Mouse (Mus musculus) hindbrain, embryonic 10.5 days (tissue): ENCODE measurements at regions not wholly inside any gene's neighbourhood (a gene's known extent, or its start where the extent isn't known, plus 50 kb on each side); places are given as distances from the start of the nearest gene placed in this dataset.

Source experiments
- DNase-seq: peaks from one replicate; pipeline ENCODE4 v3.0.0-alpha.2; 2017; ENCODE audit warnings: low spot score
- H3K27ac ChIP-seq: fragments of 300-500 bp; sonication (generic); 2 replicates; pipeline ENCODE4 v1.5.1; 2016; ENCODE audit warnings: mild to moderate bottlenecking, moderate library complexity
- H3K27me3 ChIP-seq: fragments of 300-500 bp; sonication (generic); 2 replicates; pipeline ENCODE4 v1.6.1; 2016; ENCODE audit warnings: mild to moderate bottlenecking; ENCODE audit not compliant: poor library complexity, insufficient read depth, severe bottlenecking
- H3K36me3 ChIP-seq: fragments of 300-500 bp; sonication (generic); 2 replicates; pipeline ENCODE4 v1.6.1; 2016; ENCODE audit warnings: mild to moderate bottlenecking, moderate library complexity
- H3K4me1 ChIP-seq: fragments of 300-500 bp; sonication (generic); replicated peaks from 2 replicates; pipeline ENCODE4 v1.6.1; 2016; ENCODE audit warnings: mild to moderate bottlenecking
- H3K4me3 ChIP-seq: fragments of 300-500 bp; sonication (generic); 2 replicates; pipeline ENCODE4 v1.5.1; 2016; ENCODE audit warnings: mild to moderate bottlenecking, moderate library complexity
- H3K9me3 ChIP-seq: fragments of 300-500 bp; sonication (generic); 2 replicates; pipeline ENCODE4 v1.6.1; 2016; ENCODE audit warnings: mild to moderate bottlenecking, moderate library complexity
- whole genome bisulfite sequencing: fragments of 180-500 bp; shearing (Covaris S2); methylation state at CpG from one replicate; pipeline ENCODE4 v1.1.7; 2016; 5-methylcytosine and 5-hydroxymethylcytosine counted together

- DNase-seq: no peak
- Histone ChIP-seq H3K9me3 (no peaks in the 10 kb centered on the region), H3K27ac (no peak overlapping the region), H3K36me3 (no peaks in the 10 kb centered on the region), H3K27me3 (no peaks in the 10 kb centered on the region), H3K4me3 (no peak overlapping the region), H3K4me1 (no peaks in the 10 kb centered on the region)
- WGBS: 88% methylated on average over 11 of the region's 11 CpGs
Measured at GRCm38 (mm10) chr10:23052480-23053378, 232.8 kb upstream of the Tcf21 start.

DNA sequence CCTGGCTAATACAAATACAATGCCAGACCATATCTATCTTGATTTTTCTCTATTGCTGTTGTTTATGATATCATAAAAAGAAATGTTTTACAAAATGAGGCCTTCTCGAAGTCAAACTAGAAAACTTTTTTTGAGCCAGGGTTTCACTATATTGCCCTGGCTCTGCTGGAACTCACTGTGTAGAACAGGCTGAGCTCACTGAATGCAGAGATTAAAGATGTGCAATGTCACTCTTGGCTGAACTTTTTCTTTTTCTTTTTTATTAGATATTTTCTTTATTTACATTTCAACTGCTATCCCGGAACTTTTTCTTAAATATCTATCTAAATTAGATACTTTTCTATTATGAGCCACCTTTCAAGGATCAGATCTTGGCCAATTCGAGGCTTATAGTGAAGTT lies 224.5 kb upstream of the Tcf21 start:
- no peaks in the 10 kb centered on the region for H3K27me3 ChIP-seq
- H3K27ac ChIP-seq: no peak overlapping the region
- no peak for DNase-seq
- H3K9me3 ChIP-seq: no peaks in the 10 kb centered on the region
- H3K36me3 ChIP-seq: no peaks in the 10 kb centered on the region
- 79% methylated on average over 3 of the region's 3 CpGs for WGBS
- no peak overlapping the region for H3K4me3 ChIP-seq
- no peaks in the 10 kb centered on the region for H3K4me1 ChIP-seq

- H3K4me1 ChIP-seq: no peaks in the 10 kb centered on the region
- WGBS: 74% methylated on average over 4 of the region's 4 CpGs
- H3K4me3 ChIP-seq: no peak overlapping the region
- no peak overlapping the region for H3K27ac ChIP-seq
- no peak for DNase-seq
- H3K36me3 ChIP-seq: no peaks in the 10 kb centered on the region
- no peaks in the 10 kb centered on the region for H3K9me3 ChIP-seq
- H3K27me3 ChIP-seq: no peaks in the 10 kb centered on the region
Measured at GRCm38 (mm10) chr10:23031491-23032126, 211.6 kb upstream of the Tcf21 start.

- 92% methylated on average over 4 of the region's 4 CpGs for whole genome bisulfite sequencing
Measured at GRCm38 (mm10) chr10:23027961-23028360, 208.0 kb upstream of the Tcf21 start.

DNA sequence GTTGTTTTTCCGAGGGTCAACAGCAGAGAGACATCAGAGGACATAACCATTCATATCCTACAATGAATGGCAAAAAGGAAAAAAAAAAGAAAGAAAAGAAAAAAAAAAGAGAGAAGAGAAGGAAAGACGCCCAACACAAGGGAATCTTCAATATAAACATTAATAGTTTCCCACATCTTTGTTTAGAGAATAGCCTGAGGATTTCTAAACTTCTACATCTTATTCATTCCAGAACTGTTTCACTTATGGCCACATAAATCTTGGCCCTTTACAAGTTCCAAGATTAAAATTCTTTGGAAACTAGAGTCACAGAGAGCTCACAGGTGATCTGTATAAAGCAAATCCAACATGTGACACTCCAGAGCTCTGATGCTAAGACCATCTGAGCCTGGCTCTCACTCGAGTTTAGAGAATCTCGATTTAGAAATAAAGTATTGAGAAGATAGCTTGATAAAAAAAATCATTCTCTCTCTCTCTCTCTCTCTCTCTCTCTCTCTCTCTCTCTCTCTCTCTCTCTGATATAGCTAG lies 197.2 kb upstream of the Tcf21 start:
- Histone ChIP-seq H3K4me3 (no peak overlapping the region), H3K27me3 (no peaks in the 10 kb centered on the region), H3K4me1 (no peaks in the 10 kb centered on the region), H3K27ac (no peak overlapping the region), H3K36me3 (no peaks in the 10 kb centered on the region), H3K9me3 (no peaks in the 10 kb centered on the region)
- 77% methylated on average over 4 of the region's 4 CpGs for WGBS
- DNase-seq: no peak

More at GRCm38 (mm10) chr10:23027961-23028360, 208.0 kb upstream of the Tcf21 start:
- H3K36me3 ChIP-seq: no peaks in the 10 kb centered on the region
- no peaks in the 10 kb centered on the region for H3K9me3 ChIP-seq
- no peak overlapping the region for H3K4me3 ChIP-seq
- no peaks in the 10 kb centered on the region for H3K4me1 ChIP-seq
- no peaks in the 10 kb centered on the region for H3K27me3 ChIP-seq
- DNase-seq: no peak
- no peak overlapping the region for H3K27ac ChIP-seq

- no peak overlapping the region for H3K4me3 ChIP-seq
- H3K9me3 ChIP-seq: no peaks in the 10 kb centered on the region
- H3K36me3 ChIP-seq: no peaks in the 10 kb centered on the region
- no peak overlapping the region for H3K27ac ChIP-seq
- no peaks in the 10 kb centered on the region for H3K27me3 ChIP-seq
- no peaks in the 10 kb centered on the region for H3K4me1 ChIP-seq
- 60% methylated on average over 3 of the region's 3 CpGs for WGBS
- DNase-seq: peak; percentile 3
Measured at GRCm38 (mm10) chr10:23015935-23016694, 196.1 kb upstream of the Tcf21 start.

DNA sequence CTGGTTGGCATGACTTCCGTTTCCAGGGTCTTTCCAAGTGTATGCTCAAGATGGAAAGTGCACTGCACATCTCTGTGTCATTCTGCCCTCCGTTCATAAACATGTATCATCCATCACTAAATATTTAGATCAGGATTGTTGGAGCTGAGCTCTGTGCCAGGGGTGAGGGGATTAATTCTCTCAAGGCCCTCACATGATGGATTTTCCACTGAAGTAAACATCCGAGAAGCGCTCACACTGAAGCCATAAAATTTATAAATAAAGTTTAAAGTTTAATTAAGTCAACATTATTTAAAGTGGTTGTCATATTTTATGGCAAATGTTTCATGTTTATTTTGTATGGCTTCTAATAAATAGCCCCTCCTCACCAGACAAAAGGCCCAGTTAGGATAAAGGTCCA lies 190.7 kb upstream of the Tcf21 start:
- Histone ChIP-seq H3K27me3 (no peaks in the 10 kb centered on the region), H3K27ac (no peak overlapping the region), H3K4me3 (no peak overlapping the region), H3K4me1 (no peaks in the 10 kb centered on the region), H3K36me3 (no peaks in the 10 kb centered on the region), H3K9me3 (no peaks in the 10 kb centered on the region)
- WGBS: 87% methylated on average over 4 of the region's 4 CpGs
- DNase-seq: no peak

GRCm38 (mm10) chr10:23010201-23010600 lies 190.2 kb upstream of the Tcf21 start:
- H3K36me3 ChIP-seq: no peaks in the 10 kb centered on the region
- no peak for DNase-seq
- H3K9me3 ChIP-seq: no peaks in the 10 kb centered on the region
- 82% methylated on average over 2 of the region's 2 CpGs for WGBS
- H3K4me3 ChIP-seq: no peak overlapping the region
- H3K4me1 ChIP-seq: no peaks in the 10 kb centered on the region
- H3K27ac ChIP-seq: no peak overlapping the region
- no peaks in the 10 kb centered on the region for H3K27me3 ChIP-seq

GRCm38 (mm10) chr10:23004768-23005167 lies 184.8 kb upstream of the Tcf21 start:
- H3K27me3 ChIP-seq: no peaks in the 10 kb centered on the region
- DNase-seq: no peak
- WGBS: 94% methylated on average over 1 of the region's 1 CpGs

DNA sequence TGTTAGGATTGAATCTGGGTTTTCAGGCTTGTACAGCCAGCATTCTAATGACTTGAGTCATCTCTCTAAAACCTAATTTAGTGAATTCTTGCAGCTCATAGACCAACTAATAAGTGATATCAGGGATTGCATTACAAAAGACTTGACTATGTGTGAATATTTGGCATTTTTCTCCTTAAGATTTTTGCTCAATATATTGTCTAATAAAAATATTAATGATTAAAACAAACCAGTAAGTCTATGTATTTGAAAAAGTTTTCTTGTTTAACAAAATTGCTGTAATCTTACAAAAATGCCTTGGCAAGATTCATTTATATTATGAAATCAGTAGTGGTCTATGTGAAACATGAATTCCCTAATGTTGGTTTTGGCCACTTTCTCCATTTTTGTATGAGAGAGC lies 183.7 kb upstream of the Tcf21 start:
- no peaks in the 10 kb centered on the region for H3K27me3 ChIP-seq
- no peaks in the 10 kb centered on the region for H3K4me1 ChIP-seq
- H3K27ac ChIP-seq: no peak overlapping the region
- no peak for DNase-seq
- no peaks in the 10 kb centered on the region for H3K36me3 ChIP-seq
- H3K4me3 ChIP-seq: no peak overlapping the region
- H3K9me3 ChIP-seq: 0 out of 2 replicates have a peak, but pooled peaks cover 6% of the 10 kb centered on the region

More at GRCm38 (mm10) chr10:23004768-23005167, 184.8 kb upstream of the Tcf21 start:
- H3K4me3 ChIP-seq: no peak overlapping the region
- no peaks in the 10 kb centered on the region for H3K4me1 ChIP-seq
- no peak overlapping the region for H3K27ac ChIP-seq
- 0 out of 2 replicates have a peak, but pooled peaks cover 6% of the 10 kb centered on the region for H3K9me3 ChIP-seq
- no peaks in the 10 kb centered on the region for H3K36me3 ChIP-seq

DNA sequence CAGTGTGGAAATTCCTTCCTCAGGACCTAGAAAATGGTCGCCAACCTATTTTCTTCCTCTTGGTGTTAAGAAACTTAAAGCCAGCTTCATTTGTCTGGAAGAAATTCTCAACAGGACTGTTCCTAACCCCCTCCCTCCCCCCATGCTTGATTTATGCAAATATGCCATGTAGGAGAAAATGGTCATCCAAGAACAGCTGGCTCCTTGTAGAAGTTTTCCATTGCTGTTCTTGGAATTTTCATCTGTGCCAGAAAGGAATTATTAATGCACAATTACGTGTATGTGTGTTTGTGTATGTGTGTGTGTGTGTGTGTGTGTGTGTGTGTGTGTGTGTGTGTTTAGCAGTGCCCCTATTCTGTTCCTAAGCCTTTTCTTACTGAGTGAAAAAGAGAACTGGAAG lies 178.6 kb upstream of the Tcf21 start:
- DNase-seq: no peak
- Histone ChIP-seq H3K9me3 (peaks cover 11% of the 10 kb centered on the region; the same call in 1 of the 2 replicates), H3K27me3 (no peaks in the 10 kb centered on the region), H3K27ac (no peak overlapping the region), H3K4me1 (no peaks in the 10 kb centered on the region), H3K4me3 (no peak overlapping the region), H3K36me3 (no peaks in the 10 kb centered on the region)
- 90% methylated on average over 2 of the region's 2 CpGs for WGBS

DNA sequence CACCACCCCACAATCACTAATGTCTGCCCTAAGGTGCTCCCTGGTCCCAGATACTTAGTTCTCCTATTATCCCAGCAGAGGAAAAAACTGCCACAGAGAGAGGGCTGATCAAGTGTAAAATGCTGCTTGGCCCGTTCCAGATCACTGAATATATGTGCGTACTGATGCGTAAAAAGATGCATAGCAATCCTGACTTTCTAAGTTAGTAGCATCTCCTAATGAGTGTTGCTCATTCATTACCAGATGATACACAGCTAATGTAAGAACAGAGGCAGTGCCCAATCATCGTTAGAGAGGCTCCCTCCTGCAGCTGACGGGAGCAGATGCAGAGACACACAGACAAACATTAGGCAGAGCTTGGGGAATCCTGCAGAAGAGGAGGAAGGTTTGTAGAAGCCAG lies 177.6 kb upstream of the Tcf21 start:
- 91% methylated on average over 5 of the region's 5 CpGs for WGBS

More for the DNA sequence above, 177.6 kb upstream of the Tcf21 start:
- Histone ChIP-seq H3K9me3 (peaks cover 11% of the 10 kb centered on the region; the same call in 1 of the 2 replicates), H3K36me3 (no peaks in the 10 kb centered on the region), H3K4me3 (no peak overlapping the region), H3K4me1 (no peaks in the 10 kb centered on the region), H3K27ac (no peak overlapping the region), H3K27me3 (no peaks in the 10 kb centered on the region)
- no peak for DNase-seq
